Mouse (Mus musculus): ENCODE results near the gene Pdia5. TPM values are rescaled to one million over a fixed set of nuclear protein-coding genes. Genes with fewer than 3 reads are reported as not detected.

The Pdia5 gene
- polyA plus RNA-seq, 1 experiment from 2014 or later: 49.4 TPM

GRCm38 (mm10) chr16:35487056-35487455, 3.6 kb downstream of the Pdia5 start:
- no peak overlapping the region for H3K4me2 ChIP-seq (replicated peaks; ENCODE audit: low read depth, low read length)
- ATAC-seq (no peak), DNase-seq (ENCODE audit: low spot score) (no peak)
- no peak overlapping the region for H3K4me3 ChIP-seq (ENCODE audit: low read depth, low read length)
- no peaks in the 10 kb centered on the region for H3K36me3 ChIP-seq (ENCODE audit: insufficient read depth, low read length)
- H3K9ac ChIP-seq (replicated peaks; ENCODE audit: low read depth): no peak overlapping the region
- no peaks in the 10 kb centered on the region for H3K9me3 ChIP-seq (ENCODE audit: low read length)
- WGBS: 57% methylated on average over 4 of the region's 4 CpGs
- no peaks in the 10 kb centered on the region for H3K4me1 ChIP-seq (ENCODE audit: insufficient read depth, low read depth, low read length)
- no peak for TF ChIP-seq EP300 (IDR thresholded peaks at IDR 0.05)
- no peak for TF ChIP-seq CTCF (IDR thresholded peaks at IDR 0.05)
- H3K27me3 ChIP-seq (replicated peaks; ENCODE audit: insufficient read depth, low read length): no peaks in the 10 kb centered on the region
- H3K27ac ChIP-seq (ENCODE audit: low read length): no peak overlapping the region

- Histone ChIP-seq H3K9ac (replicated peaks; ENCODE audit: low read depth) (no peak overlapping the region), H3K4me3 (ENCODE audit: low read depth, low read length) (no peak overlapping the region), H3K9me3 (ENCODE audit: low read length) (no peaks in the 10 kb centered on the region), H3K4me2 (replicated peaks; ENCODE audit: low read depth, low read length) (no peak overlapping the region), H3K4me1 (ENCODE audit: insufficient read depth, low read depth, low read length) (no peaks in the 10 kb centered on the region), H3K36me3 (ENCODE audit: insufficient read depth, low read length) (no peaks in the 10 kb centered on the region), H3K27ac (ENCODE audit: low read length) (no peak overlapping the region), H3K27me3 (replicated peaks; ENCODE audit: insufficient read depth, low read length) (no peaks in the 10 kb centered on the region)
- DNase-seq (ENCODE audit: low spot score): no peak
- WGBS: 71% methylated on average over 9 of the region's 9 CpGs
- ATAC-seq: no peak
- TF ChIP-seq CTCF (IDR thresholded peaks at IDR 0.05) (no peak), EP300 (IDR thresholded peaks at IDR 0.05) (no peak)
These were observed 5.0 kb downstream of the Pdia5 start for GRCm38 (mm10) chr16:35485711-35486110.

- no peak for DNase-seq (ENCODE audit: low spot score)
These were observed 6.0 kb downstream of the Pdia5 start for GRCm38 (mm10) chr16:35484526-35485233.

GRCm38 (mm10) chr16:35484105-35484504, 6.6 kb downstream of the Pdia5 start:
- WGBS: 64% methylated on average over 4 of the region's 4 CpGs
- no peaks in the 10 kb centered on the region for H3K36me3 ChIP-seq (ENCODE audit: insufficient read depth, low read length)
- H3K4me3 ChIP-seq (ENCODE audit: low read depth, low read length): no peak overlapping the region
- no peak overlapping the region for H3K9ac ChIP-seq (replicated peaks; ENCODE audit: low read depth)
- no peaks in the 10 kb centered on the region for H3K27me3 ChIP-seq (replicated peaks; ENCODE audit: insufficient read depth, low read length)
- no peak overlapping the region for H3K27ac ChIP-seq (ENCODE audit: low read length)
- H3K4me2 ChIP-seq (replicated peaks; ENCODE audit: low read depth, low read length): no peak overlapping the region
- no peaks in the 10 kb centered on the region for H3K9me3 ChIP-seq (ENCODE audit: low read length)
- ATAC-seq (no peak), DNase-seq (ENCODE audit: low spot score) (no peak)
- TF ChIP-seq CTCF (IDR thresholded peaks at IDR 0.05): no peak
- TF ChIP-seq EP300 (IDR thresholded peaks at IDR 0.05): no peak
- H3K4me1 ChIP-seq (ENCODE audit: insufficient read depth, low read depth, low read length): no peaks in the 10 kb centered on the region

More at GRCm38 (mm10) chr16:35484526-35485233, 6.0 kb downstream of the Pdia5 start:
- H3K9me3 ChIP-seq (ENCODE audit: low read length): no peaks in the 10 kb centered on the region
- ATAC-seq: no peak
- 70% methylated on average over 8 of the region's 8 CpGs for WGBS
- no peaks in the 10 kb centered on the region for H3K4me1 ChIP-seq (ENCODE audit: insufficient read depth, low read depth, low read length)
- H3K4me3 ChIP-seq (ENCODE audit: low read depth, low read length): no peak overlapping the region
- no peak overlapping the region for H3K4me2 ChIP-seq (replicated peaks; ENCODE audit: low read depth, low read length)
- H3K27ac ChIP-seq (ENCODE audit: low read length): no peak overlapping the region
- no peak overlapping the region for H3K9ac ChIP-seq (replicated peaks; ENCODE audit: low read depth)
- TF ChIP-seq EP300 (IDR thresholded peaks at IDR 0.05) (no peak), CTCF (IDR thresholded peaks at IDR 0.05) (no peak)
- H3K36me3 ChIP-seq (ENCODE audit: insufficient read depth, low read length): no peaks in the 10 kb centered on the region
- no peaks in the 10 kb centered on the region for H3K27me3 ChIP-seq (replicated peaks; ENCODE audit: insufficient read depth, low read length)

GRCm38 (mm10) chr16:35479301-35479700, 11.4 kb downstream of the Pdia5 start:
- Histone ChIP-seq H3K27me3 (replicated peaks; ENCODE audit: insufficient read depth, low read length) (no peaks in the 10 kb centered on the region), H3K9me3 (ENCODE audit: low read length) (no peaks in the 10 kb centered on the region), H3K4me3 (ENCODE audit: low read depth, low read length) (no peak overlapping the region), H3K27ac (ENCODE audit: low read length) (no peak overlapping the region), H3K36me3 (ENCODE audit: insufficient read depth, low read length) (no peaks in the 10 kb centered on the region), H3K4me2 (replicated peaks; ENCODE audit: low read depth, low read length) (no peak overlapping the region), H3K4me1 (ENCODE audit: insufficient read depth, low read depth, low read length) (no peaks in the 10 kb centered on the region), H3K9ac (replicated peaks; ENCODE audit: low read depth) (no peak overlapping the region)
- WGBS: 63% methylated on average over 5 of the region's 6 CpGs
- TF ChIP-seq EP300 (IDR thresholded peaks at IDR 0.05): no peak
- TF ChIP-seq CTCF (IDR thresholded peaks at IDR 0.05): no peak
- DNase-seq (ENCODE audit: low spot score) (no peak), ATAC-seq (no peak)

- H3K9ac ChIP-seq (replicated peaks; ENCODE audit: low read depth): no peak overlapping the region
- TF ChIP-seq CTCF (IDR thresholded peaks at IDR 0.05) (no peak), EP300 (IDR thresholded peaks at IDR 0.05) (no peak)
- no peak overlapping the region for H3K4me2 ChIP-seq (replicated peaks; ENCODE audit: low read depth, low read length)
- H3K27me3 ChIP-seq (replicated peaks; ENCODE audit: insufficient read depth, low read length): no peaks in the 10 kb centered on the region
- no peak overlapping the region for H3K4me3 ChIP-seq (ENCODE audit: low read depth, low read length)
- DNase-seq (ENCODE audit: low spot score) (no peak), ATAC-seq (no peak)
- WGBS: 77% methylated on average over 1 of the region's 1 CpGs
- no peaks in the 10 kb centered on the region for H3K4me1 ChIP-seq (ENCODE audit: insufficient read depth, low read depth, low read length)
- H3K27ac ChIP-seq (ENCODE audit: low read length): no peak overlapping the region
- no peaks in the 10 kb centered on the region for H3K9me3 ChIP-seq (ENCODE audit: low read length)
- H3K36me3 ChIP-seq (ENCODE audit: insufficient read depth, low read length): no peaks in the 10 kb centered on the region
These were observed 13.4 kb downstream of the Pdia5 start for GRCm38 (mm10) chr16:35477273-35477672.

All from lung, postnatal 0 days (tissue).